Mouse (Mus musculus): Measurements from ENCODE around the gene Stard8. TPM values are rescaled to one million over a fixed set of nuclear protein-coding genes. Genes with fewer than 3 reads are reported as not detected.

The Stard8 gene
- total RNA-seq, 4 experiments from 2014 or later = 8.8 to 10.8 (median 10.3) TPM

Other genes starting within 250 kb of the Stard8 start
- 1 to 10 TPM; 2.1 to 5.8 (median 3.6) TPM for gene Ophn1, start 112.2 kb upstream of the Stard8 start, total RNA-seq (2022)
- 10 to 100 TPM in 2 of 4 experiments, 1 to 10 TPM in 2; 8.3 to 10.7 (median 9.7) TPM for gene Yipf6, start 66.9 kb upstream of the Stard8 start, total RNA-seq (2022)
- 1 to 10 TPM; 2.8 to 5.0 (median 4.0) TPM for gene Efnb1, start 132.9 kb downstream of the Stard8 start, total RNA-seq (2022)